In genomic region chr13:108113536-108113935, GRCm38 (mm10) we compare ENCODE assay signal across 35 mouse cellular contexts.
"Had no signal": no experiment of that assay in that cellular context is flagged by ENCODE, and none has a peak within 500 bp of the region (broad histone marks: within the 10 kb centered on the region; RNA-seq: fewer than 3 reads in every experiment).

No protein-coding gene starts in this region.

- ATAC-seq: hindbrain, embryonic 16.5 days; hindbrain, postnatal 0 days; inflammation-experienced regulatory T-cells, adult 6 months; intestine, embryonic 15.5 days; intestine, embryonic 16.5 days; intestine, postnatal 0 days had no signal

- H3K9ac ChIP-seq: heart, embryonic 12.5 days; heart, embryonic 13.5 days; heart, embryonic 15.5 days; hindbrain, embryonic 12.5 days; hindbrain, embryonic 13.5 days; hindbrain, embryonic 14.5 days; hindbrain, embryonic 15.5 days; intestine, embryonic 15.5 days; kidney, embryonic 15.5 days had no signal

- H3K27me3 ChIP-seq: heart, embryonic 12.5 days; heart, embryonic 13.5 days; heart, embryonic 15.5 days; hindbrain, embryonic 12.5 days; hindbrain, embryonic 13.5 days; hindbrain, embryonic 15.5 days; intestine, embryonic 15.5 days; kidney, embryonic 15.5 days had no signal

- H3K4me1 ChIP-seq: hindbrain, embryonic 10.5 days; hindbrain, embryonic 15.5 days; intestine, embryonic 15.5 days; kidney, embryonic 15.5 days had no signal

- H3K27ac ChIP-seq: heart, embryonic 13.5 days; heart, embryonic 15.5 days; hindbrain, embryonic 10.5 days; hindbrain, embryonic 12.5 days; hindbrain, embryonic 13.5 days; hindbrain, embryonic 14.5 days; hindbrain, embryonic 15.5 days; hindbrain, postnatal 0 days; intestine, embryonic 15.5 days; kidney, embryonic 15.5 days; kidney, postnatal 0 days; layer of hippocampus, adult 2 months; left cerebral cortex, adult 2 months had no signal

- H3K4me3 ChIP-seq: heart, embryonic 12.5 days; heart, embryonic 13.5 days; heart, embryonic 15.5 days; hindbrain, embryonic 10.5 days; hindbrain, embryonic 12.5 days; hindbrain, embryonic 13.5 days; hindbrain, embryonic 15.5 days; intestine, embryonic 15.5 days; kidney, embryonic 15.5 days; layer of hippocampus, adult 2 months; left cerebral cortex, adult 2 months had no signal

- H3K9me3 ChIP-seq: heart, embryonic 12.5 days; heart, embryonic 13.5 days; heart, embryonic 15.5 days; hindbrain, embryonic 10.5 days; hindbrain, embryonic 12.5 days; hindbrain, embryonic 13.5 days; hindbrain, embryonic 15.5 days; intestine, embryonic 15.5 days; kidney, embryonic 15.5 days had no signal

- H3K36me3 ChIP-seq: heart, embryonic 12.5 days; heart, embryonic 13.5 days; heart, embryonic 15.5 days; hindbrain, embryonic 10.5 days; hindbrain, embryonic 12.5 days; hindbrain, embryonic 13.5 days; hindbrain, embryonic 15.5 days; intestine, embryonic 15.5 days; kidney, embryonic 15.5 days had no signal

- H3K4me2 ChIP-seq: heart, embryonic 11.5 days; heart, embryonic 12.5 days; heart, embryonic 13.5 days; heart, embryonic 15.5 days; hindbrain, embryonic 12.5 days; hindbrain, embryonic 13.5 days; hindbrain, embryonic 14.5 days; hindbrain, embryonic 15.5 days; intestine, embryonic 15.5 days; kidney, embryonic 15.5 days had no signal

- DNase-seq: heart, postnatal 10 days; heart, postnatal 14 days; heart, postnatal 36 days; heart, postnatal 4 days; kidney, adult 11 months; kidney, adult 18-20 months; kidney, adult 2 months; kidney, adult 8-10 months; kidney, adult 9 months; kidney, postnatal 10 days; kidney, postnatal 14 days; kidney, postnatal 25 days; kidney, postnatal 36 days; kidney, postnatal 4 days; layer of hippocampus, adult 9-11 months; layer of hippocampus, postnatal 36 days had no signal
